Mouse (Mus musculus) liver, postnatal 0 days (tissue): ENCODE results near the gene Sh2b2.

Experiments used
- CTCF ChIP-seq: sonication (generic); IDR thresholded peaks from 2 replicates; pipeline ENCODE4 v1.5.1; 2016; ENCODE audit warnings: antibody characterized with exemption, low read depth
- EP300 ChIP-seq: IDR thresholded peaks from 2 replicates; pipeline ENCODE4 v1.6.1; 2016; ENCODE audit warnings: antibody characterized with exemption, low read depth, mild to moderate bottlenecking

DNA sequence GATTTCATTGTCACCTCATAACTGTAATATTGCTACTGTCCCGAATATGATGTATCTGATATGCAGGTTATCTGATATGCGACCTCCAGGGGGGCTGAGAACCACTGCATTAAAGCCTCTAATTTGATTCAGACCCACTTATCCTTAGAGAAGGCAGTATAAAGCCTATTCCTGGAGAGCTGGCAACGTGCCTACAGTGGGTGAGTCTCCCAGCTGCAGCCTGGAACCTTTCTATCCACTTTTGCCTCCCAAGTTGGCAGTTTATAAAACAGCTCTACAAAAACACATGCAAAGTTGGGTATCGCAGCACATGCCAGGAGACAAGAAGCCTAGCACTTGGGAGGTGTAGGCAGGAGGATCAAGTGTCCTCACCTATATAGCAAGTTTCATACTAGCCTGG lies 17.0 kb upstream of the Sh2b2 start:
- TF ChIP-seq CTCF (no peak), EP300 (no peak)
